9 mouse cellular contexts compared by ENCODE assay signal in genomic region chr16:20765244-20765643, GRCm38 (mm10). TPM values are rescaled to one million over a fixed set of nuclear protein-coding genes. Genes with fewer than 3 reads are reported as not detected.
A peak's percentile ranks its signal among the peaks of the same experiment; 100 is the strongest.
DNase-seq lines count a peak whose midpoint lies in the region; ATAC-seq and TF ChIP-seq lines count a peak whose summit lies in the region.
"Had no signal": no experiment of that assay in that cellular context is flagged by ENCODE, and none has a peak within 500 bp of the region (broad histone marks: within the 10 kb centered on the region; RNA-seq: fewer than 3 reads in every experiment).

No protein-coding gene starts in this region.

- H3K4me1 ChIP-seq in hindbrain, embryonic 11.5 days (replicated peaks; ENCODE audit: control insufficient read depth, insufficient read depth, low read length), result no peaks in the 10 kb centered on the region
- no peaks in the 10 kb centered on the region for H3K4me1 ChIP-seq in hindbrain, embryonic 16.5 days (ENCODE audit: control insufficient read depth, insufficient read depth, low read depth, low read length)
- no peaks in the 10 kb centered on the region for H3K4me1 ChIP-seq in CH12.LX (ENCODE audit: control insufficient read depth in 1 of 2, insufficient read depth in 2 of 2)

- peak; percentile 84 to 90 for TF ChIP-seq CTCF in CH12.LX (conservative IDR thresholded peaks at IDR 0.05 in 1 of 2, IDR thresholded peaks at IDR 0.05 in 1 of 2; ENCODE audit: low read depth in 2 of 2, low read length in 2 of 2)
- TF ChIP-seq CTCF in gastrocnemius, adult 2 months (IDR thresholded peaks at IDR 0.05), result peak; percentile 78

- H3K79me2 ChIP-seq in CH12.LX (replicated peaks; ENCODE audit: control insufficient read depth, extremely low read depth, insufficient read depth, poor library complexity, severe bottlenecking), result no peaks in the 10 kb centered on the region

- peak; percentile 36 for TF ChIP-seq RAD21 in CH12.LX (IDR thresholded peaks at IDR 0.05; ENCODE audit: low read depth, low read length)

- no peak for TF ChIP-seq POLR2A in CH12.LX (IDR thresholded peaks at IDR 0.05; ENCODE audit: low read depth, low read length)

- H3K9ac ChIP-seq in hindbrain, embryonic 11.5 days (ENCODE audit: low read depth, low read length), result no peak overlapping the region
- H3K9ac ChIP-seq in hindbrain, embryonic 16.5 days (ENCODE audit: low read depth, low read length), result no peak overlapping the region
- no peak overlapping the region for H3K9ac ChIP-seq in CH12.LX (ENCODE audit: insufficient read depth, low read depth)

- no peaks in the 10 kb centered on the region for H3K36me3 ChIP-seq in hindbrain, embryonic 11.5 days (ENCODE audit: control insufficient read depth, insufficient read depth, low read length)
- no peaks in the 10 kb centered on the region for H3K36me3 ChIP-seq in hindbrain, embryonic 16.5 days (ENCODE audit: control insufficient read depth, insufficient read depth, low read length)
- no peaks in the 10 kb centered on the region for H3K36me3 ChIP-seq in CH12.LX (replicated peaks in 1 of 2; ENCODE audit: control insufficient read depth in 1 of 2, insufficient read depth in 1 of 2, low read length in 1 of 2)

- WGBS in hindbrain, embryonic 11.5 days, result 44% methylated on average over 9 of the region's 9 CpGs
- 49% methylated on average over 9 of the region's 9 CpGs for WGBS in hindbrain, embryonic 16.5 days

- no peak overlapping the region for H3K4me2 ChIP-seq in hindbrain, embryonic 11.5 days (replicated peaks; ENCODE audit: low read depth, low read length)
- no peak overlapping the region for H3K4me2 ChIP-seq in hindbrain, embryonic 16.5 days (ENCODE audit: low read length)
- H3K4me2 ChIP-seq in CH12.LX (ENCODE audit: insufficient read depth, low read depth, poor library complexity, severe bottlenecking), result no peak overlapping the region

- peak; percentile 78 for DNase-seq in hindbrain, embryonic 11.5 days (ENCODE audit: low spot score)
- DNase-seq in CH12.LX (ENCODE audit: extremely low read depth), result peak; percentile 55
- DNase-seq in adrenal gland, postnatal 14 days, result peak; percentile 55
- DNase-seq in gastrocnemius, adult 2 months, result peak; percentile 64
- peak; percentile 23 to 36 for DNase-seq in lung, adult 18-20 months
- DNase-seq in spleen, adult 18-20 months, result peak; percentile 10 to 63
- no peak for DNase-seq in left cerebral cortex, postnatal 25 days (ENCODE audit: low spot score in 2 of 2)

- intact Hi-C loops in gastrocnemius, adult 2 months (cut with DNase I), result no loop called here
- intact Hi-C loops in left cerebral cortex, postnatal 25 days (cut with DNase I), result loop anchor here (5.0 kb wide), 1 partner anchor 268 kb away; the partner anchor contains the start of gene Eif2b5

- 0 out of 2 replicates have a peak, but pooled peaks have one; percentile 47 for ATAC-seq in hindbrain, embryonic 11.5 days (ENCODE audit: low FRiP score)
- ATAC-seq in hindbrain, embryonic 16.5 days, result no peak

- in situ Hi-C loops in CH12.LX (cut with MboI; ENCODE audit: low pct_ligation_motif_present, low pct_unique_long_range_greater_than_20kb, low sequenced_read_pairs), result no loop called here

- H3K4me3 ChIP-seq in hindbrain, embryonic 11.5 days (ENCODE audit: low read depth, low read length), result no peak overlapping the region
- H3K4me3 ChIP-seq in hindbrain, embryonic 16.5 days (ENCODE audit: low read length), result no peak overlapping the region
- no peak overlapping the region for H3K4me3 ChIP-seq in CH12.LX (replicated peaks in 1 of 3; ENCODE audit: low read depth in 2 of 3, low read length in 2 of 3, poor library complexity in 1 of 3)
- H3K4me3 ChIP-seq in gastrocnemius, adult 2 months, result no peak overlapping the region
- H3K4me3 ChIP-seq: erythroblast, embryonic 14.5 days had no signal

- H3K27me3 ChIP-seq in hindbrain, embryonic 11.5 days (ENCODE audit: control insufficient read depth, insufficient read depth, low read length), result no peaks in the 10 kb centered on the region
- no peaks in the 10 kb centered on the region for H3K27me3 ChIP-seq in hindbrain, embryonic 16.5 days (replicated peaks; ENCODE audit: control insufficient read depth, insufficient read depth, low read length)
- H3K27me3 ChIP-seq in CH12.LX (replicated peaks), result peaks cover 2% of the 10 kb centered on the region

- no peak overlapping the region for H3K27ac ChIP-seq in hindbrain, embryonic 11.5 days (ENCODE audit: low read depth, low read length)
- no peak overlapping the region for H3K27ac ChIP-seq in hindbrain, embryonic 16.5 days (ENCODE audit: low read depth, low read length)
- no peak overlapping the region for H3K27ac ChIP-seq in CH12.LX (ENCODE audit: insufficient read depth, low read depth)
- H3K27ac ChIP-seq in gastrocnemius, adult 2 months, result no peak overlapping the region

- no peak for TF ChIP-seq EP300 in CH12.LX (IDR thresholded peaks at IDR 0.05; ENCODE audit: low read length)

- no peaks in the 10 kb centered on the region for H3K9me3 ChIP-seq in hindbrain, embryonic 11.5 days (ENCODE audit: control insufficient read depth, low read length)
- no peaks in the 10 kb centered on the region for H3K9me3 ChIP-seq in hindbrain, embryonic 16.5 days (ENCODE audit: control insufficient read depth, low read length)
- peaks cover 2% of the 10 kb centered on the region for H3K9me3 ChIP-seq in CH12.LX (replicated peaks; ENCODE audit: low read length)

- dilution Hi-C loops in CH12.LX (cut with MboI; ENCODE audit: extremely low pct_ligation_motif_present, extremely low pct_unique_long_range_greater_than_20kb, low sequenced_read_pairs), result no loop called here

TF ChIP-seq in CH12.LX, 34 proteins besides CTCF, POLR2A, EP300 and RAD21:
- TF ChIP-seq SMC3 (IDR thresholded peaks at IDR 0.05; ENCODE audit: low read depth, low read length) (peak; percentile 79), BHLHE40 (IDR thresholded peaks at IDR 0.05; ENCODE audit: low read depth, low read length) (no peak)

RNA-seq across cellular contexts. Expression of gene Thpo, which starts 30.9 kb away (rescaled TPM):
- polyA plus RNA-seq in hindbrain, embryonic 11.5 days (2014; fragmentation: Nextera tagmentation; extraction: Ambion mirVana), result 0.39 and 0.83 TPM in 2 replicates
- 0.93 and 1.4 TPM in 2 replicates for polyA plus RNA-seq in hindbrain, embryonic 16.5 days (2015; fragmentation: Nextera tagmentation; extraction: Ambion mirVana)
- total RNA-seq in CH12.LX (2012; rRNA removed) (0.08 TPM in 2 replicates), CH12.LX (2014; rRNA removed) (0.19 TPM in 2 replicates)
- 0.71 and 1.0 TPM in 2 replicates for polyA plus RNA-seq in CH12.LX (2012; ENCODE audit: insufficient read length, low read depth)
- total RNA-seq in adrenal gland, postnatal 14 days (2021), result 0.71 and 2.8 TPM in 2 replicates
- 1 to 10 TPM; 5.1 to 6.3 TPM for total RNA-seq in gastrocnemius, adult 2 months (2021)
- 1 to 10 TPM; 4.6 to 4.7 TPM for total RNA-seq in left cerebral cortex, postnatal 25 days (2021)
- polyA plus RNA-seq: erythroblast, embryonic 14.5 days had no signal

RNA-seq across cellular contexts. Expression of gene Chrd, which starts 32.3 kb away (rescaled TPM):
- 2.3 and 3.1 TPM in 2 replicates for polyA plus RNA-seq in hindbrain, embryonic 11.5 days (2014; fragmentation: Nextera tagmentation; extraction: Ambion mirVana)
- 7.3 and 7.5 TPM in 2 replicates for polyA plus RNA-seq in hindbrain, embryonic 16.5 days (2015; fragmentation: Nextera tagmentation; extraction: Ambion mirVana)
- total RNA-seq in CH12.LX (2012; rRNA removed) (not detected in 2 replicates), CH12.LX (2014; rRNA removed) (not detected in 2 replicates)
- polyA plus RNA-seq in CH12.LX (2012; ENCODE audit: insufficient read length, low read depth), result not detected in 2 replicates
- total RNA-seq in adrenal gland, postnatal 14 days (2021), result 5.2 and 5.9 TPM in 2 replicates
- total RNA-seq in gastrocnemius, adult 2 months (2021), result 1 to 10 TPM; 2.9 to 3.6 TPM
- total RNA-seq in left cerebral cortex, postnatal 25 days (2021), result 10 to 100 TPM; 31.1 to 40.6 TPM
- polyA plus RNA-seq: erythroblast, embryonic 14.5 days had no signal

RNA-seq across cellular contexts. Expression of gene Clcn2, which starts 47.7 kb away (rescaled TPM):
- 20.7 and 22.0 TPM in 2 replicates for polyA plus RNA-seq in hindbrain, embryonic 11.5 days (2014; fragmentation: Nextera tagmentation; extraction: Ambion mirVana)
- polyA plus RNA-seq in hindbrain, embryonic 16.5 days (2015; fragmentation: Nextera tagmentation; extraction: Ambion mirVana), result 24.9 and 26.8 TPM in 2 replicates
- total RNA-seq in CH12.LX (2012; rRNA removed) (4.2 and 4.5 TPM in 2 replicates), CH12.LX (2014; rRNA removed) (1.2 and 1.4 TPM in 2 replicates)
- polyA plus RNA-seq in CH12.LX (2012; ENCODE audit: insufficient read length, low read depth), result 3.5 and 4.1 TPM in 2 replicates
- total RNA-seq in adrenal gland, postnatal 14 days (2021), result 19.5 and 26.8 TPM in 2 replicates
- total RNA-seq in gastrocnemius, adult 2 months (2021), result 1 to 10 TPM in 1 of 2 experiments, under 1 TPM in 1; 0.89 to 1.0 TPM
- total RNA-seq in left cerebral cortex, postnatal 25 days (2021), result 10 to 100 TPM; 58.7 to 60.9 TPM

RNA-seq across cellular contexts. Expression of gene Polr2h, which starts 47.8 kb away (rescaled TPM):
- 103 and 105 TPM in 2 replicates for polyA plus RNA-seq in hindbrain, embryonic 11.5 days (2014; fragmentation: Nextera tagmentation; extraction: Ambion mirVana)
- polyA plus RNA-seq in hindbrain, embryonic 16.5 days (2015; fragmentation: Nextera tagmentation; extraction: Ambion mirVana), result 87.7 and 94.6 TPM in 2 replicates
- total RNA-seq in CH12.LX (2012; rRNA removed) (157 and 189 TPM in 2 replicates), CH12.LX (2014; rRNA removed) (183 and 189 TPM in 2 replicates)
- 117 and 146 TPM in 2 replicates for polyA plus RNA-seq in CH12.LX (2012; ENCODE audit: insufficient read length, low read depth)
- total RNA-seq in adrenal gland, postnatal 14 days (2021), result 33.1 and 34.3 TPM in 2 replicates
- total RNA-seq in gastrocnemius, adult 2 months (2021), result 1 to 10 TPM; 7.6 to 9.2 TPM
- total RNA-seq in left cerebral cortex, postnatal 25 days (2021), result 10 to 100 TPM; 23.0 to 23.6 TPM

Comparison
In these comparisons a context has a peak if more than half of its experiments do, and no peak if none do; other contexts are left out.
1. DNase-seq: peak in hindbrain, embryonic 11.5 days (single experiment), CH12.LX (single experiment), adrenal gland, postnatal 14 days (single experiment), gastrocnemius, adult 2 months (single experiment), lung, adult 18-20 months (2 of 2) and spleen, adult 18-20 months (2 of 2); none in left cerebral cortex, postnatal 25 days (0 of 2).